Mouse (Mus musculus) testis, postnatal 14 days (tissue): ENCODE measurements around the gene Mettl6.

ENCODE experiments used
- DNase-seq: peaks from one replicate; pipeline ENCODE4 v3.0.0; 2021; ENCODE audit warnings: low spot score

Mettl6 gene

DNA sequence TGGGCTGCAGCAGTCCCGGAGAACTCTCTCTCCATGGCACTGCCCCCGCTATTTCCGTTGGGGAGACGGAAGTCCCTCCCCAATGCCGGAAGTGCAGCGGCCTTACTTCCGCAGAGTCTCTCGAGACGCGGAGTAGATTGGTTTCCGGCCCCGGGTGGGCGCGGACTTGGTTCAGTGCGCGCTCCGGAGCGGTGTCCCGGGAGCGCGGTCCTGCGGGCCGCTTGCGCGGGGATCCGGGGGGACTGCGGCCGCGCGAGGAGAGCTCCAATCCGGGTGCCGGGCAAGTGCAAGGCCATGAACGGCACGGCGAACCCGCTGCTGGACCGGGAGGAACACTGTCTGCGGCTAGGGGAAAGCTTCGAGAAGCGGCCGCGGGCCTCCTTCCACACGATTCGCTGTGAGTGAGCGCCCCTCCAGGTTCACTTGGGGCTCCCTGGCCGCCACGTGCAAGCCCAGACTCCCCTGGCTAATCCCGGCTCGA is at the start of gene Mettl6:
Gene Mettl6 (minus strand): TSS at position 66 of the 481 bp plus-strand sequence.
- DNase-seq, result peak; percentile 92

DNA sequence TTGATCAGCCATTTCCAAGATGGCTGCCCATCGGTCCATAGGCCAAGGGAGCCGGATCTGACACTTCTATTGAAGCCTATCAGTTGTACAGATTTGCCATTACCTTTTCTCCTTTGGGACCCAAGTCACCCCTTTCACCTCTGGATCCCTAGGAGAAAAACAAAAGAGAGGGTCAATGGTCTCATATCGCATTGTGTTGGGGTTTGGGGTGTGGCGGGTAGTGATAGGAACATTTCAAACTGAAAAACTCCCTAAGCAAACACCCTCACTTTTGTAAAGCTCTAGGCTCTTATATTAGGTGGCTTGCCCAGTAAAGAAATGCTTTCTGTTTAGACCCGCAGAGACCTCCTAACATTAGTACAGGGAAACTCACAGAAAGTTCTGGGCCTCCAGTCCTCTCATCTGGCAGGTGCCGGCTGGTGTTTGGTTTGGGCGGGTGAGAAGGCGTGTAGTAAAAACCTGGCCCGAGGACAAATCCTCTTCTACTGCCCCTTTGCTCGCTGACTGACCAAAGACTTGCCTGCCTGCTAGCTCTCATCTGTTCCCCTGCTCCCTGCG is 49.1 kb upstream of the Mettl6 start:
- no peak for DNase-seq

DNA sequence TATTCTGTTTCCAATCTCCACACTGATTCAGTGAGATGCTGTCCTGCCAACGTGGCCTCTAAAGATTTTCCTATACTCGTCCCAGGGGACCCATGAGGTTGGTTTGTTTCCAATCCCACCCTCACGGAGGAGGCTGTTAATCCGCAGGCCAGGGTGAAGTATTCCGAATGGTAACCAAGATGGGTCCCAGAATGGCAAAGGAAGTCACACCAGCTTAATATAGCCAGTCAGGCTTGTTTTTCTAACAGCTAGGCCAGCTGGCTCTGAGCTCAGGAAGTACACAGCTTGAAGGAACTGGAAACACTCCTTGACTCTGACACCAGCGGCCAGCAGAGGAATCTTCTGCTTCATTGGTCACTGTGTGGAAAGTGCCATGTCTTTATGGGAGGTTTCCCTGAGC is 42.5 kb upstream of the Mettl6 start:
- DNase-seq, result no peak

DNA sequence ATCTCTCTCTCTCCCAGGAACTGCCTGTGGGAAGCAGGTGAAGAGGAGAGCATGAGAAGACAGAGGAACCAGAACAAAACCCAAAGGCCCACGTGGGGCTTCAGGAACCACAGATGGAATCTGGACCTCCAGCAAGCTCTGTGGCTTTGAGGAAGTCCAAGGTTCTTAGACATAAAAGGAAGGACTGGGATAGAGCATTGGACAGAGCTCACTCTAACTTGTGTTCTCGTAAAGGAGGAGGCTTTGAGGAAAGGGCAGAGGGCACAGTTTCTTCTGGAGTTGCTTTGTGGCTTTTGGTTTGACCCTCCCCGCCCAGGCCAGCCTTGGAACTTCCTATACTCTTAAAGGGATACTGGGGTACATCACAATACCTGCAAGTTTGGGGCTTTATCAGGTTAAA is 37.8 kb upstream of the Mettl6 start:
- DNase-seq, result no peak

DNA sequence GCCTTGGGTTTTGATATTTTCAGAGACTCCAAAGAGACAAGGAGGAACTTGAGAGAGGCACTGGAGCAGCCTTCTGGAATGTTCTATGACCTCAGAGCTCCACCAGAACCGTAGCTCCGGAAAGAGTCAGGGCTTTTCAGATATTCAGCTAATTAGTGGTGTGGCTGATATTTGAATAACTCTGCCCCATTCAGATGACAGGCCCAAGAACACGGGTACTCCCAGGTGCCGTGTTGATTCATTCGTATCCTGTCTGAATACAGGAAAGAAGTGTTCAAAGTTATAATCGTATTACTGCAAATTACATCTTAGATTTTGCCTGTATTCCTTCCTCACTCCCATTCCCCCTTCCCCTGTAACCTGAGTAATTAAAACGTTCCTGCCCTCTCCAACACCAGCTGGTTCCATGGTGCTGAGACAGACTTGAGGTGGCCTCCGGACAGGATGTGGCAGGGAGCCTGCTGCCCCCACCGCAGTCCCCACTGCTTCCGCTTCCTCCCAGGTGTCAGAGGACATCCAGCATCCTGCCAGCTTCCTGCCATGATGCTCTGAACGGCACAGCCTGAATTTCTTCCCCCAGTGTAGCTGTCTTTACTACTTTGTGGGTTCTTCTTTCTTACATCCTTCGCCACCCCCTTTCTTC is 36.8 kb upstream of the Mettl6 start:
- DNase-seq, result no peak

DNA sequence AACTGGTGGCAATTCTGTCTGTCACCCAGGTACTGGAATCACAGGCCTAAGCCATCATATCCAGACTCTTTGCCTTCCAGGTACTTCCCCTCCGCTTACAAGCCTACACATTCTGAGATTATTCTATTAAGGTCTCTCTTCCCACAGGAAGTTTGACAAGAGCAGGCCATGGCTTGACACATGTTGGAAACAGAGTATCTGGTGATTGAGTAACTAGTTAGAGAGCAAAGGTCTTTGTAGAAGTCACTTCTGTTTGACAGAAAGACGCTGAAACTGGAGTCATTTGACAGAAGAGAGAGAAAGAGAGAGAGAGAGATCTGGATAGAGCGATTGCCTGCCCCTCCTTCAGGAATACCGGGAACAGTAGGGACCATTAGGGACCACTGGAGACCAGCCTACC is 36.0 kb upstream of the Mettl6 start:
- DNase-seq, result no peak

DNA sequence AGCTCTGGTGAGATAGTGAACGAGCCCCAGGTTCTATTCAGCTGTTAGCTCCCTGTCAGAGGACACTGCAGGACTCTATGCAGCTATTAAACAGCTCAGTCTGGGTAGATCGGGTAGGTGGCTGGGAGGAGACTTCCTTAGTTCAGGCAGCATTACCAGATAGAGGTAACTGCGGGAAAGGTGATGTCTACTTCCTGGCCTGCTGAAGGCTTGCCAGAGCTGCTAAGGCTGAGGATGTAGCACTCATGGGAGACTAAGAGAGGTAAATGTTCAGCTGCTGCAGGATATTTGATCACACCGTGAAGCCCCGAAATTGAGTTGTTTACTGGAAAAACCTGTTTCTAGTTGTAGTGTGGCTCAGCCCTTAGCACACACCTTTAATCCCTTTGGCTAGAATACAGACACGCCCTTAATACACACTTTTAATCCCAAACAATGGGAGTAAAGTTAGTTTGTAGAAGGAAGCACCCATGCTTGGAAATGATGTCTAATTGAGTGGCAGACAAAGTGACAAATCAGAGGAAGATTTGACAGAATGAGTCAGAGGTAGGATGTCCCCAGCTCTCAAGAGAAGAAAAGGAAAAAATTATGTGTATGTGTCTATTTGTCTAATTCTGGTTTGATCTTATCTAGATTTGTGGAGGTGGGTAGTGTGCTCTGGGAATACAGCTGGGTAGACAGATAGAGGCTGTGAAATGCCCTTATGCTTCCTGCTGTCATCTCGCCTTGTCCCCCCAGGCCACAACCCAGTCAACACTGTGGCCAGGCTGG is 30.4 kb upstream of the Mettl6 start:
- no peak for DNase-seq

DNA sequence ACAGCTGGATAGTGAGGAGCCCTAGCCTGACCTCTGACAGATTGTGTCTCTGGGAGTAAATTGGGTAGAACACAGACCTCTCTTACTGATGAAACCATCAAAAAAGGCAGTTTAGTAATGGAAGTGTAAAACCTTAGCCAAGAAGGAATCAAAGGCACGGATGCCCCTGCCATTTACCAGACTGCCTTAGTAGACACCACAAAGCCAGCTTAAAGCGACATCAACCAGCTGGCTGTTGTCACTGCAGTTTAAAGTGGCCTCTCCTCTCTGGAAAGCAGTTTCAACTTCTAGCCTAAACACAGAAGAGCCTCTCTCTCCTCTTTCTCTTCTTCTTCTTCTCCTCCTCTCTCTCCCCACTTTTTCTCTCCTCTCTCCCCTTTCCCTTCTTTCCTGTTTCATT is 26.5 kb upstream of the Mettl6 start:
- no peak for DNase-seq

DNA sequence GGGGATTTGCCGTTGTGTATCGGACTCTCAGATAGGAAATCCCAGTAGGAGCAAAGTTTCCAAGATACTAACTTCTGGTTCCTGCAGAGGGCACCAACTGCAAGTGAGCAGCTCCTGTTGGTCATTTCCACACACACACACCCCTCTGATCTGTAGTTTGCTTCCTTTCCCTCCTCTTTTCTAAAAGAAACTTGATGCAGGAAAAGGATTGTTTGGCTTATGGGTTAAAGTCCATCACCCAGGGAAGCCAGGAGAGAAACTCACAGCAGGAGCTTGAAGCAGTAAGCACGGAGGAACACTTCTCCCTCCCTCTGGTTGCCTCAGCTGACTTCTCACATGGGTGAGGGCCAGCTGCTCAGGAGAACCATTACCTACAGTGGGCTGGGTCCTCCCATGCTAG is 24.3 kb upstream of the Mettl6 start:
- no peak for DNase-seq

DNA sequence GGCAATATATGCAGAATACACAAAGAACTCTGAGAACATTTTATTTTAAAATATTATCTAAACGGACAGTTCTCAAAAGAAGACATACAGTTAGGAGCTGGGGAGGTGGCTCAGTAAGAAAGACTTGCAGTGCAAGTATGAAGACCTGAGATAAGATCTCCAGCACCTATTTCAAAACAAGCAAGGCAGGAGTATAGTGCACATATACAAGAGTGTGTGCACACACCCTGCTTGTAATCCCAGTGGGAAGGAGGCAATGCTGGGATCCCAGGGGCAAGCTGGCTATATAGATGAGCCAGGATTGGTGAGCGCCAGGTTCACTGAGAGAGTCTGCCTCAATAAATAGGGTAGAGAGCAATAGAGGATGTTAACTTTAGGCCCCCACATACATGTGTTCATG is 21.1 kb upstream of the Mettl6 start:
- DNase-seq, result no peak

DNA sequence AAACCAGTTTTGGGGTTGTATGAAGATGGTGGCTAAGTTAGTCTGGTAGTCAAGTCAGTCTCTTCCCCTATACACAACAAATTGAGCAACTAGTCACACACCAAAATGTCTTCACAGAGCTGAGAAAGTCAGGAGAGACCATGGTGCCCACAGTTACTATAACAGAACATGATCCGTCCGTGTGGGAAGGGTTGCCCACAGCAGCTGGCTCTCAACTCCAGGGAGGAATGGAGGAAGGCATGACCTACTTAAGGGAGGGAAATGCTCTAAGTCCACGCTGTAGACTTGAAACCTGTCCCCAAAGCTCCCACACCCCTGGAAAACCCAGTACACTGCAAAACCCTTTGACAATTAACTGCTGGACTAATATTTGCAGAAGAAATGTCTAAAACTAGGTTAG is 15.5 kb upstream of the Mettl6 start:
- DNase-seq, result no peak

DNA sequence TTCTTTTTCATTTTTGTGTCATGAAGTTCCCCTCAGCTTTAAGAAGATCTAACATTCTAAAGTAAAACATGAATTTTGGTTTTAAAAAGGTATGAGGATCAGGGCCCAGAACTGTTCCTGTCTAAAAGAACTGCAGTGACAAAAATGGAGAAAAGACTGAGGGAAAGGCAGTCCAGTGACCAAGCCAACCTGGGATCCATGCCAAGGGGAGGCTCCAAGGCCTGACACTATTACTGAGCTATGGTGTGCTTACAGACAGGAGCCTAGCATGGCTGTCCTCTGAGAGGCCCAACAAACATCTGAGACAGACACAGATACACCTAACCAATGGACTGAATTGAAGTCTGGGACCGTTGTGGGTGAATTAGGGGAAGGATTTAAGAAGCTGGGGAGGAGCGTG is 15.1 kb upstream of the Mettl6 start:
- no peak for DNase-seq

DNA sequence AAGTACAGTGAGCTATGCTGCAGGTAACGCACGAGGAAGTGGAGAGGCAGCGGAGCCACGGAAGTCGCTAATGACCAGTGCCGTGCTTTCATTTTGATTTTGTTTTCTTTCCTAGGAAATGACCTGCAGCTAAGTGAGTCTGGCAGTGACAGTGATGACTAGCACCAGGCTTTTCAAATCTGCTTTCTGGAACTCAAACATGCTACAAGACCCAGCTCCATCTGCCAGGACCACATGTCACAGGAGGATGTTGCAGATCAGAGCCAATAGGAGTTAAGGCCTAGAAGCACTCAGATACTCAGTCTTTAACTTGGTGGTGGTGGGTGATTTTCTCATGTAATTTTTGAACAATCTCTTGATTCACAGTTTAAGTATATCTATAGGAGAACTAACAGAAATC is 11.6 kb upstream of the Mettl6 start:
- DNase-seq, result no peak

DNA sequence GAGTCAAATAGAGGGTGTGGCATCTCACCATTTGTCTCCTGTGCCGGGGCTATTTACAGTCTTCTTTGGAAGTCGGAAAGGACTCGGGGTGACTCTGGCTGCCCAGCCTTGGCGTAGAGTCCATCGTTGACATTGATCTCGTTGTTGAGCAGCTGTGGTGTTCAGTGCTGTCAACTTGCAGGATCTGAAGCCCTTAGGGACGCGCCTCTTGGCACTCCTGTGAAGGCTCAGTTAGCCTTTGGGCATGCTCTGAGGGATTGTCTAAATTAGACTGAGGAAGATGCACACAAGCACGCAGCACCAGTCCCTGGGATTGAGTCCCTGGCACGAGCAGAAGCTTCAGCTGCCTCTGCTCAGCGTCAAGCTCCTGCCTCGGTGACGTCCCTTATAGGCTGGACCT is 8.6 kb upstream of the Mettl6 start:
- DNase-seq, result no peak

DNA sequence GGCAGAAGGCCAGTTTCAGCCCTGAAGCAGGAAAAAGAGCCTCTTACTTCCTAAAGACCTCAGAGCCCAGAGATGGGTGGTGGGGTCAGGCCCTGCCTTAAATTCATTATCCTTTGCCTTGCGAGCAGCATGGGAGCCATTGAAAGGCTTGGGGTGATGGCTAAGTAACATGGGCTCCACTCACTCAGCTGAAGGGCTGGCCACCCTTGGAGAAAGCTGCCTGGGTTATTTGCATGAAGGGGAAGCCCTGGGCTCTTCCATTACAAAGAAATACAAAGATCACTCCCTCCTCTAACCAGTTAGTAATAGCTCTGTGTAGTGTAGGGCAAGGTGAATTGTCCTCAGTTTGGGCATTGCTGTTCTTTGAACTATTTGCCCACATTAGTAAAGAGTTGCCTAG is 4.7 kb upstream of the Mettl6 start:
- DNase-seq, result no peak

DNA sequence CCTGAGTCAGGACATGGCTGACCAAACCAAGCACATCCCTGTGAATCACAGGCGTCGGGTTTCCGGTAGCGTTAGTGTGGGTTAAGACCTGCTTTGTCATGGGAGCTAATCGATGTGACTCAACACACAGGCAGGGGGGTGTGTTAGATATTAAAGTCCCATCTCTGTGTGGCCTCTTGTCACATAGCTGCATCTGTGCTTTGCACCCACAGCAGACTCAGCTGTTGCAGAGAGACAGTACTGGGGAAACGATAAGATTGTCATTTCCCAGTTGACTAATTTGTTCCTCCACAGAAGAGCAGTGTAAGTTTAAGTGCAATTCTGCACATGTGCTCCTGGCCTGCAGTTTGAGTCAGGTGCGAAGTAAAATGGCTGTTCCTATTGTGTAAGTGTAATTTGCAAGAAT is 1.4 kb upstream of the Mettl6 start:
- no peak for DNase-seq

DNA sequence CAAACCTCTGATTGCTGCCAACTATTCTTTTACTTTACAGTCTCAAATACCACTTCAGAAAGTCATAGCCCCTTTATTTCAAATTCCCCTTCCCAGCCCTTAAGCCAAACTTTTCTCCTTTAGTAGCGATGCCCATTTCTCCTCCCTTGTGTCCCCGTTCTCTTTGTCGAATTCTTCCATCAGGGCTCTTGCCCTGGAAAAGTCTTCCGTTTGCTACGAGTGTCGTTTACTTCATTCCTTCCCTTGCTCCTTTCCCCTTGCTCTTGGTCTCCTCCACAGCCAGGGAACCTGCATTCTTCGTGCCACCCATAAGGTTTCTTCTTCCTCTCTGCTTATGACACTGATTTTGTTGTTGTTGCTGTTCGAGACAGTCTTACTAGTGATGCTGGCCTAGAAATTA is 698 bp upstream of the Mettl6 start:
- DNase-seq, result no peak

DNA sequence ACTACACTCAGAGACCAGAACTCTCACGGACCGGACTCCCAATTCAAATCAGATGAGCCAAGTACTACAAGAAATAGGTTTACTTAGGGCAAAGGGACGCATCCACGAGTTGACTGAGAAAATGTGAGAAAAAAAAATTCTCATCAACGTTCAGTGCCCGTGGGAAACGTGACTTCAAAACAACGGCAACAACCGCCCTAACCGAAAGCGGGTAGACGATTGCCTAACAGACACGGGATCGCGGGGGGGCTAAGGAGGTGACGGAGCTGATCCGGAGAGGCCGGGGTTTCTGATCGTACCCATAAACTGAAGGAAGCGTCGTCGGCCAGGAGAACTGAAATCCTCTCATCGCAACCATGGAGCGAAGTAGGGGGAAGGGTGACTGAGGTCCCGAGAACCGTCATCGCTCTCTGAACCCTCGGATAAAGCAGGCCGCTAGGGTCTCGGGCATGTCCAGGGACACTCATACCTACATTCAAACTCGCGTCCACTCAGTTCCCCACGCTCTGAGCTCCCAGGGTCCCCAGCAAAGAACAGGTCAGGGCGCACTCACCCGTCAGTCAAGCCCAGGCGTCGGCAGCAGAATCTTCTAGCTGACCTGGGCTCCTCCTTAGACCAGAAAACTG is 378 bp downstream of the Mettl6 start, which contains the start of gene Eaf1:
Gene Eaf1 (plus strand): TSS at position 51 of the 626 bp plus-strand sequence.
- no peak for DNase-seq

DNA sequence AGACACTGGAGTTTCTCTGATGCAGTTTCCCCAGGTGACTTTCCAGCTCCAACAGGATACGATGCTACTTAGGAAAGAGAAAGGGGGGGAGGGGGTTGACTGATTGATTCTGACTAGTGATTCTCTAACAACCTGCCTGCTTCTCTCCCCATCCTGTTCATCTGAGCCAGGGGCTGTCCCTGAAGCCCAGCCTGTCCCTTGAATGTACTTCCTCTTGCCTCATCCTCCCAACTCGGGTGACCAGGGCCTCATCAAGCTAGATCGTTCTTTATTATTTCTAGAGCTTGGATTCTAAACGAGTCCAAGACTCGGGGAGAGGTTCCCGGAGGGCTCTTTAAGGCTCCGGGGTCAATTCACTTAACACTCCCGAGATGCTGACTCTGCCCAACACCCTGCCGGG is 939 bp downstream of the Mettl6 start:
- DNase-seq, result no peak

DNA sequence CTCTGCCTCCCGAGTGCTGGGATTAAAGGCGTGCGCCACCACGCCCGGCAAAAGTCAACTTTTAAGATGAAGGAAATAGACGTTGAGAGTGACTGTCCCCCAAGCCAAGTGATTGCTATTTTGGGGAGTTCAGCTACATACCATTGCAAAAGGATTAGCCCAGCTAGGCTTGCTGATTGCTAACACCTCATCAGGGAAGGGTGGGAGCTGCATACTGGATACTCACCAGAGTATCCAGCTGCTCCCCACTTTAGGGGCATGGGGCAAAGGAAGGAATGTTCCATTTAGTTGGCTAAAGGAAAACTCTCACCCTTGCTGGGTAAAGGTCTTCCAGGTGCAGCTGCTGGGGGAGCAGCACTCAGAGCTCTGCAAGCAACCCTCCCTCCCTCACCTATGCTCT is 6.8 kb downstream of the Mettl6 start:
- no peak for DNase-seq

DNA sequence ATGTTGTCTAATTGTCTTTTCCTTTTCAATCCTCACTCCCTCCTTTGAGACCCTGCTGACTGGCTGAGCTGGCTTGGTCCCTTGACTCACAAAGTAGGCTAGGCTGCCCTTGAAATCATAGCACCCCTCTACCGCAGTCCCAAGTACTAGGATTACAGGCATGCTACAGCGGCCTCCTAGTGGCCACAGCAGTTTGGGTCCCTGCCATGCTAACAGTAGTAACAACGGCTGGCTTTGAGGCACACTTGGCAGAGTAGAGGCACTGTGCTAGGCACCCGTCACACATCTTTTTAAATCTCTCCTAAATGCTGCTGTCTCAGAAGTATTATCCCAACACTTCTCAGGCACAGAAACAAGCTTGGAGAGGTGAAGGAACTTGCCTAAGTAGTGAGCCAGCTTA is 8.4 kb downstream of the Mettl6 start:
- DNase-seq, result no peak

DNA sequence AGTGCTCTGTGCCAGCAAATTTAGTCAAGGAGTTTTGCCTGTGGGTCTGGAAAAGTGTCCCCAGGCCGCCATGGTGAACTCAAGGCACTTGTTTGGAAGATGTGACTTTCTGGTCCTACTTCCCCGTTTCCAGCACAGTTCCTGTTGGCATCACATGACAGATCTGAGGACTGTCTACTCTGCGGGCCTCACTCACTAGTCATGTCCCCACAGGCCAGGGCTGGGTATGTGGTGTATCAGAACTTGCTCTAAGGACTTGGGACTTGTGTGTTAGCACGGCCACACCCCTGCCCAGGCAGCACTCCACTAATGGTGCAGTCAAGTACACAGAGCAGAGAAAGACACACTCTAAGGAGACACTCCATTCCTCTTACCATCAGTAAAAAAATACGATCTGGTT is 12.4 kb downstream of the Mettl6 start:
- DNase-seq, result no peak

DNA sequence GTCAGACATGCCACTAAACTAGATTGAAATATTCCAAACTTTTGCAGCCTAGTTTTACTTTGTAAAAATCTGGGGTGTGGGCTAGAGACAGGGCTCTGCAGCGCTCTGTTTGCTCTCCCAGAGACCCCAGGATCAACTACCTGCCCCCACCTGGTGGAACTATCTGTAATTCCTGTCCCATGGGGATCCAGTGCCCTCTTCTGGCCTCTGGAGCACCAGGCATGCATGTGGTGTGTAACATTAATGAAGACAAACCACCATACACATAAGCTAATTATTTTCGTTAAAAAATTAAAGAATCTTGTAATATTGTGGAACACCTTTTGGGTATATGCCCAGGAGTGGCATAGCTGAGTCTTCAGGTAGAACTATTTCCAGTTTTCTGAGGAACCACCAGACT is 21.5 kb downstream of the Mettl6 start:
- no peak for DNase-seq
